Mouse (Mus musculus) bone marrow macrophage, adult 2 months (primary cell): ENCODE results near the gene Sympk. TPM values are rescaled to one million over a fixed set of nuclear protein-coding genes. Genes with fewer than 3 reads are reported as not detected.

Experiments
- H3K27ac ChIP-seq: 2 replicates; pipeline ENCODE4 v1.5.1; 2012; ENCODE audit warnings: low read depth, low read length; ENCODE audit not compliant: insufficient read depth
- H3K4me1 ChIP-seq: 2 replicates; pipeline ENCODE4 v1.6.1; 2012; ENCODE audit warnings: low read length; ENCODE audit not compliant: control insufficient read depth, insufficient read depth
- H3K4me3 ChIP-seq: 2 replicates; pipeline ENCODE4 v1.5.1; 2012; ENCODE audit warnings: mild to moderate bottlenecking, low read length, moderate library complexity; ENCODE audit not compliant: insufficient read depth
- CTCF ChIP-seq: IDR thresholded peaks from 2 replicates; pipeline ENCODE4 v1.5.1; 2012; ENCODE audit warnings: low read depth, mild to moderate bottlenecking, low read length, moderate library complexity
- POLR2A ChIP-seq: IDR thresholded peaks from 2 replicates; pipeline ENCODE4 v1.6.1; 2012; ENCODE audit warnings: mild to moderate bottlenecking, low read depth, low read length, borderline replicate concordance
- polyA plus RNA-seq: library from polyadenylated mRNA; stranded (reverse); fragments of >200 nt; gene quantifications from 2 replicates; pipeline ENCODE4 v1.2.4, GENCODE M21; 2012; ENCODE audit not compliant: missing spikeins, insufficient read depth, insufficient read length

Sympk gene
- polyA plus RNA-seq, 1 experiment, result 64.4 TPM

- no peak for TF ChIP-seq CTCF
- TF ChIP-seq POLR2A, result no peak
- Histone ChIP-seq H3K27ac (no peak overlapping the region), H3K4me3 (no peak overlapping the region), H3K4me1 (no peaks in the 10 kb centered on the region)
Observed at GRCm38 (mm10) chr7:19050172-19050571, 26.0 kb downstream of the Sympk start.

GRCm38 (mm10) chr7:19051161-19051560 lies 27.0 kb downstream of the Sympk start:
- TF ChIP-seq POLR2A (no peak), CTCF (no peak)
- Histone ChIP-seq H3K4me3 (no peak overlapping the region), H3K27ac (no peak overlapping the region), H3K4me1 (no peaks in the 10 kb centered on the region)

GRCm38 (mm10) chr7:19052345-19053135 lies 28.4 kb downstream of the Sympk start:
- Histone ChIP-seq H3K4me1 (no peaks in the 10 kb centered on the region), H3K4me3 (no peak overlapping the region), H3K27ac (no peak overlapping the region)
- TF ChIP-seq CTCF (no peak), POLR2A (no peak)

- TF ChIP-seq POLR2A, result no peak
- no peak for TF ChIP-seq CTCF
- Histone ChIP-seq H3K4me1 (no peaks in the 10 kb centered on the region), H3K27ac (no peak overlapping the region), H3K4me3 (no peak overlapping the region)
Observed at GRCm38 (mm10) chr7:19053136-19053532, 29.0 kb downstream of the Sympk start.

- no peak within 1 kb of the TSS for H3K4me3 ChIP-seq
- no peak within 1 kb of the TSS for H3K27ac ChIP-seq
- no peaks in the 10 kb centered on the region for H3K4me1 ChIP-seq
- no peak for TF ChIP-seq POLR2A
- peak; percentile 20; the same call in 1 of the 2 replicates for TF ChIP-seq CTCF
Observed at GRCm38 (mm10) chr7:19054047-19054776, 30.0 kb downstream of the Sympk start, which contains the start of gene Rsph6a. TSS of gene Rsph6a (plus strand) at chr7:19054690.

- no peak overlapping the region for H3K27ac ChIP-seq
- H3K4me1 ChIP-seq, result no peaks in the 10 kb centered on the region
- H3K4me3 ChIP-seq, result no peak overlapping the region
- TF ChIP-seq POLR2A, result no peak
- no peak for TF ChIP-seq CTCF
Observed at GRCm38 (mm10) chr7:19054777-19055076, 30.6 kb downstream of the Sympk start.

GRCm38 (mm10) chr7:19055108-19055507 lies 30.9 kb downstream of the Sympk start:
- H3K4me3 ChIP-seq, result no peak overlapping the region
- no peak for TF ChIP-seq POLR2A
- TF ChIP-seq CTCF, result no peak

GRCm38 (mm10) chr7:19057405-19057804 lies 33.2 kb downstream of the Sympk start:
- H3K4me1 ChIP-seq, result no peaks in the 10 kb centered on the region
- TF ChIP-seq POLR2A (no peak), CTCF (no peak)
- no peak overlapping the region for H3K4me3 ChIP-seq
- H3K27ac ChIP-seq, result no peak overlapping the region

More at GRCm38 (mm10) chr7:19055108-19055507, 30.9 kb downstream of the Sympk start:
- H3K4me1 ChIP-seq, result no peaks in the 10 kb centered on the region
- H3K27ac ChIP-seq, result no peak overlapping the region

- Histone ChIP-seq H3K4me1 (no peaks in the 10 kb centered on the region), H3K4me3 (no peak overlapping the region), H3K27ac (no peak overlapping the region)
- TF ChIP-seq CTCF (no peak), POLR2A (no peak)
Observed at GRCm38 (mm10) chr7:19065896-19066295, 41.7 kb downstream of the Sympk start.

- no peaks in the 10 kb centered on the region for H3K4me1 ChIP-seq
Observed at GRCm38 (mm10) chr7:19067063-19067462, 42.9 kb downstream of the Sympk start.

More at GRCm38 (mm10) chr7:19067063-19067462, 42.9 kb downstream of the Sympk start:
- TF ChIP-seq CTCF, result no peak
- no peak for TF ChIP-seq POLR2A
- Histone ChIP-seq H3K27ac (no peak overlapping the region), H3K4me3 (no peak overlapping the region)
